Mouse (Mus musculus) layer of hippocampus, adult 9-11 months (tissue): ENCODE results near the gene Thumpd3.

Source experiments
- DNase-seq: peaks from one replicate; pipeline ENCODE4 v3.0.0; 2022

Thumpd3 gene

DNA sequence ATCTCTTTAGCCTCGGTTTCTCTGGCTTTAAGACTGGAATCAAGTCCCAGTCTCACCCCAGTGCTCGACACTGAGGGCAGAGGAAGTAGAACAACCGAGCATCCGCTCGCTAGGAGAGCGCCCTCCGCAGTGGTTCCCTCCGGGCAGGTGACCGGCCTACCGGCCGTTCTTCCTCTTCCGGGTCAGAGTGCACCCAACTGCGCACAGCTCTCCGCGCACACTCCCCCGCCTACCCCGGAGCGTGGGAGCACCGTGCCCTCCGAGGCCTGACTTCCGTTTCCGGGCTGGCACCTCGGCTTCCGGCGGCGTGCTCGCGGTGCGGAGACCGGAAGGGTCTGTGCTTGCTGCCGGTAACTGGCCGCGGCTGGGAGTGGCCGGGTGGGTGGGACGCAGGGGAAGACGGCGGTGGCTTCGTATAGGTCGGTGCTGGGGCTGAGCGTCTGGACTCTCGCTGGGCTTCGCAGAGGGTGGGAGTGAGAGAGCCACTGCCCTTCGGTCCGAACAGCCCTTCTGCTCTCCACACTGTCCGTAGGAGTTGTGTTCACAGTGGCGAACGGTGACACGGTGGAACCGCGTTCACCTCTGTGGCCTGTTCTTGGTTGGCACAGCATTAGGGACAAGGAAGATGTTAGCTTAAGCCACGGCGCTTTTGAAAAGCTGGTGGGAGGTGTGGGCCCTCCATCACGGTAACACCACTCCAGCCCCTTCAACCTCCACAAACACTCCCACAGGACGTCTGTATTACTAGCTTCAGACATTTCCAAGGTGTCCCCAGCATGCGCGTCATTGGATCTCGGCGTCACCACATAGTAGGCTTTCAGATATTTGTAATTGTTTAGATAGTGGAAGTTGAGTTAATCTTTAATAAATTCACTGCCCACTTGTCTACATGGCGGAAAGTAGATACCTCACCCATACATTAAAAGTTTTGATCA, at the start of gene Thumpd3:
TSS of gene Thumpd3 (plus strand) at position 185 of the 935 bp plus-strand sequence.
- DNase-seq: peak; percentile 98

DNA sequence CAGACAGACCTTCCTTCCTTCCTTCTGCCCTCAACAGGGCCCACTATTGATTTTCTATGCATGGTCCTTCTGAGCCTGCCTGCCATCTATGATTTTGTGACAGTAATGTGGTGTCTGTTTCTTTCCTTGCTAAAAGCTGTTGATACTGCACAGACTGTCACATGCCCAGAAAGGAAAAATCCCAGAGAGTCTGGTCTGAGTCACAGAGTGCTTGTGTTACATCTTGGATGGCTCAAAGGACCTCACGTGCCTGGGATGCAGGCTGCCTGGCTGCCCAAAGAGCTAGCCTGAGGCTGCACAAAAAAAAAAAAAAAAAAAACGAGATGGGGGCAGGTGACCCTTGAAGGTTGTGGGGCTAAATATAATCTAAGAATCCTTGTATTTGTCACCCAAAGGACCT, 46.8 kb upstream of the Thumpd3 start:
- no peak for DNase-seq

DNA sequence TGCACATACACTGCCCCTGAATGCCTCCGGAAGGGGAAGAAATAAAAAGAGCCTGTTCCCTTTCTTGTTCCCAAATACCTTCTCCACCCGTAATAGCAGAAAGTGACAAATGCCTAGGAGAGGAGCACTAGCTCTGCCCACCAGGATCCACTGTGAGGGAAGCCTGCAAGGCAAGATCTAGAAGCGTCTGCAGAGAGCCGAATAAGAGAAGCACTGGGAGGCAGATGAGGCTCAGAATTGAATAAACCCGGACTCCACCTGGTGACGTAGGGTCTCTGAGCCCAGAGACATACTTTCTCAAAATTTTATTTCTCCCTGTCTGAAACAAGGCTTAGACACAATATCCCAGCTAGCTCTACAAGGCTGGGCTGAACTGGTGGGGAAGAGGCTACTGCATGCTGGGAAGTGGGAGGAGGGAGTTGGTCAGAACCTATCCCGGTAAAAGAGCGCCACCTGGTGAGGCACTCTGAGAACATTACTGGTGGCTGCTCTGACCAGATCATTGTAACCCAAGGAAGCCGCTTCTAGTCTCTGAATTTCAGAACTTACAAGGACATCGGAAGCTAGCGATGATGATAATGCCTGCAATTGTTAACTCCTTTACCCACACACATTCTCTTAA, 45.2 kb upstream of the Thumpd3 start:
- peak; percentile 88 for DNase-seq

DNA sequence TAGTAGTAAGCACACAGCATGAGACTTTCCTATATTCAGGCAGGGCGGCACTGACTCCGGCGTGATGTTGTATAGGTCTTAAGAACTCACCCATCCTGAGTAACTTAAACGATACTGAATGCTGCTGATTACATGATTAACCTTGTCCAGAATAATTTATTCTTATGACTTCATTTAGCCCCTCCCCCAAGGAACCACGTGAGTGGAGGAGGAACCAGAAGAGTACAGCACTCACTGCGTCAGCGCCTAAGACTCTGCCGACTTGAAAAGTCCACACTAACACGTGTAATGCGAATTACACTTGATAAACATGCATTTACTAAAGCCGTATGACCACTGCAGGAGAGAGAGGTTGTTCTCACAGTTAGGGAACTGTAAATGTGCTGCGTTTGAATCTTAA, 44.3 kb upstream of the Thumpd3 start:
- DNase-seq: no peak

DNA sequence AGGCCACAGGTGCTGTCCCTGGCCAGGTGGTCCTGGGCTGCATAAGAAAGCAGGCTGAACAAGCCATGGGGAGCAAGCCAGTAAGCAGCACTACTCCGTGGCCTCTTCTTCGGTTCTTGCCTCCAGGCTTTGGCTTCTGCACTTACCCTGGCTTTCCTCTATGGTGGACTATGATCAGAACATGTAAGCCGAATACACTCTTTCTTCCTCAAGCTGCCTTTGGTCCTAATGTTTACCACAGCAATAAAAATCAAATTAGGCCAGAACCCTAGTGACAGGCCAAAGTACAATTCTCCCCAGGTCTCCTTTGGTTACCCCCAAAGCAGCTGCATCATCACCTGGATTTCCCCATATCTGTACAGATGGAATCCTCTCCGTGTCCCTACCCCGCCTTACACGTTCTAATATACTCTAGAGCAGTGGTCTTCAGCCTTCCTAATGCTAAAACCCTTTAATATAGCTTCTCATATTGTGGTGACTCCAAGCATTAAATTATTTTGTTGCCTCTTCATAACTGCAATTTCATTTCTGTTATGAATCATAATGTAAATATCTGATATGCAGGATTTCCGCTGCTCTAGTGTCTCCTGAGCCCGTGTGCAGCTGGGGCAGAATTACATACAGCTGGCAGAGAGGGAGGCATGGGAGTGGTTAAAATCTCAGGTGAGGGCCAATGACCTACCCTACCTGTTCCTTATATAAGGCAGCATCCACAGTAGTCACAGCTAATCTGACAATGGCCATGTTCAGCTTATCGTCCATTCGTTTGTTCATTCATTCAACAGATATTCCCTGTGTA, 42.5 kb upstream of the Thumpd3 start:
- no peak for DNase-seq

DNA sequence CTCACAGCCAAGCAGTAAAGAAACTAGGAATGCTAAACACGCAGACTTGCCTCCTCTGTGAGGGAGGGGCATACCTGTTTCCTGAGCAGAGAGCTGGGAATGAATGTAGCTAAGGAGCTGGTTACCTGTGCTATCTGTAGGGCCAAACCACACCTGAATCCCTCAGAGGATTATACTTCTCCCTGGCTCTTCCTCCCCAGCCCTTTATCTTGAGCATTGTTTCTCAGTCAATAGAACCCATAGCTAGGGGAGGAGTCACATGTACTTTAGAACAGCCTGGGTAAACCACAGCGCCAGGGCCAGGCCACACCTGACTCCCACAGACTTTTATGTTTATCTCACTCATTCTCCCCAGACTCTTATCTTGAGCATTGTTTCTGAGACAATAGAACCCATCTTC, 39.2 kb upstream of the Thumpd3 start:
- no peak for DNase-seq

DNA sequence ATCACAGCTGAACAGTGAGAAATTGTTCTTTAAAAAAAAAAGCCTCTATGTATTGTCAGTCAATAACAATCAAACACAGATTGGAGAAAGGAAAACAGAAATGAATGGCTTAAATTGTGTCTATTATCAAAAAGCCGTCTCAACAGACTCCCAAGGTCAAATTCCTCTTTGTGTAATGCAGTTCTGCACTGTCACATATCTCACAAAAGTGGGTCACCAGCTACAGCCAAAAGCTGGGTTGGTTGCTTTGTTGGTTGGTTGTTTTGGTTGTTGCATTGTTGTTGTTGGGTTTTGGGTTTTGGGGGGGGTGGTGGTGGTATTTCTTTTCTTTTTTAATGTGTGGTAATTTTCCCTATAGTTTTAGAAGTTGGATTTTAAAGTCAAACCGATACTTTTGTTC, 34.1 kb upstream of the Thumpd3 start:
- DNase-seq: no peak

DNA sequence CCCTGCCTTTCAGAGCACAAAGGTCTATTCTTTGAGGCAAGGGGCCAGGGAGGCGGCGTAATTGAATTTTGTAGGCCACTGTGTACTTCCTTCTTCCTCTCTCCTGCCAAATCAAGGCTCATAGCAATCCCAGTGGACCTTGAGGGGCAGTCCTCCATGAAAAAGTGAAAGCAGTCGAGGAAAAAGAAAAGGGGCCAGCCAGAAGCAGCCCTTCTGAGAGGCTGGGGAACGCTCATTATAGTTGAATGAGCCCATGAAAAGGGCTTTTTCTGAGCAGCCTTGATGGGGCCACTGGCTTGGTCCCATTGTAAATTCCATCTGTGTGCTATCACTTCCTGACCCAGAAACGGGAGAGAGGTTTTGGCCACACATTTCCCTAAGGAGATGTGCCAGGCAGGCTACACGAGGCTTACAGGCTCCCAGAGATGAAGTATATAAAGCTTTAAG, 33.5 kb upstream of the Thumpd3 start:
- peak; percentile 64 for DNase-seq

DNA sequence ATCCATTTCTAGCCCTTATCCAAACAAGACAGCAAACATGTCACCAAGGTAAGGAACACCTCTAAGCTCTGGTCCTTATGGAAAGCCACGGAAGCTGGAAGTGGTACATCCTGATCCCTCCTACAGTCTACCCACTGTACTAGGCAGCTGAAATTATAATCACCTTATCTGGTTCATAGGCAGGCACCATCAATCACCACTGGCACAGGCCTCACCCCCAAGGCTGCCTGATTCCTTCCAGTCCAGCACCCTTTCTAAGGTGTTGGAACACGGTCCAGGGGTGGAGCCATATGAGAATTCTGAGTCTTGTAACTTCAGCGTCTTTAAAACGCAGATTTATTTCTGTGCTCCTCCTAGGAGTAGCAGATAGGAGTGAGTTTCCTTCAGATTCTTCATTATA, 32.5 kb upstream of the Thumpd3 start:
- DNase-seq: no peak

DNA sequence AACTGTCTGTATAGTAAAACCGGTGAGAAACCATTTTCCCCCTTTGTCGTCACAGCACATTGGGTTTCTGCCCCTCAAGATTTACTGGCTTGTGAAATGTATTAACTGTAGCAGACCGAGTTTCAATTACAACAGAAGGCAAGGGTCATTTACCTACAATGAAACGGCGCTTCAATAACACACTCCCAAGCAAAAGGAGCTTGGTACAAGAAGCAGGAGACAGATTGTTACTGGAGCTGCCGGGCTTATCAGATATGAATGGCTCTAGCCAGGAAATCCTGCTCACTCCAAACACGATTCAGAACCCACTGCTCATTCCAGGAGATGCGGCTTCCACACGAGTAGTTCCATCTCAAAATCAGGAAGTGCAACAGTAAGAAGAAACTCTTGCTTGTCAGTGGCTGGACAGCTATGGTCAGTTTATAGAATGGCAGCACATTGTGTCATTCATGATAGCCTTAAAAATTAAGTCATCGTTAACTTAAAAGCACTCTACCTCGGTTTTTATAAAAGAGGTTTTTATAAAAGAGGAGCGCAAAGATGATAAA, 28.5 kb upstream of the Thumpd3 start:
- DNase-seq: no peak

DNA sequence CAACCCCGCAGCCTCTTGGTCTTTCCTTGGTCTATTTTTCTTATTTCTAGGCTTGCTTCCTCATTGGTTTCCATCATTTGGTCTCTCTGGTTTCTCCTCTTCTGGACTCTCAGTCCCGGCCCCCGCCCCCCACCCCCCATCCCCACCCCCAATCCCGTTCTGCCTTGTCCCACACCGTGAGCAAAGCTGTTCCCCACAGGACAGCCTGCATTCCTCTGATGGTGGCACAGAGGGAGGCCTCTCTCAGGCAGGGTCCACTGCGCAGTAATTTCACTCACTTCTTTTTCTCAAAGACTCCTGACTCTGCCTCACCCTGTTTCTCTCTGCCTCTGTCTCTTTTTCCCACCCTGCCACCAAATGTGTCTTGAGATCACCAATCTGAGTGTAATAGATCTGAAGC, 27.9 kb upstream of the Thumpd3 start:
- DNase-seq: no peak

DNA sequence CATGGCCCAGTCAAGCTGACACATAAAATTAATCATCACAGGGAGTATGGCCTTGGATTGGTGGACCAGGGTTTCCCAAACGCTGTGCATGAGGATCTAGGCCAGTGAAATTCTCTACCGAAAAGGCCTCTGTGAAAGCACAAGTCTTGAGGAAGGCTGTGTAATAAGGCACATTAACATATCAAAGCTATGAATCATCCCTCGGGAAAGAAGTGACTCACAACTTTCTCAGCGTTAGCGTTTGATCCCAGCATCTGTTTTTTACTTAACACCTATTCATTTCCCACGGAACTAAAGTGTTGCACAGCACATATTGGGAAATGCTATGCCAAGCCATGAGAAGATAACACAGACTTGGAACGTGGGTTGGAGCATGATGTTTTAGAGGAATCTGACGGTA, 21.2 kb upstream of the Thumpd3 start:
- peak; percentile 66 for DNase-seq

DNA sequence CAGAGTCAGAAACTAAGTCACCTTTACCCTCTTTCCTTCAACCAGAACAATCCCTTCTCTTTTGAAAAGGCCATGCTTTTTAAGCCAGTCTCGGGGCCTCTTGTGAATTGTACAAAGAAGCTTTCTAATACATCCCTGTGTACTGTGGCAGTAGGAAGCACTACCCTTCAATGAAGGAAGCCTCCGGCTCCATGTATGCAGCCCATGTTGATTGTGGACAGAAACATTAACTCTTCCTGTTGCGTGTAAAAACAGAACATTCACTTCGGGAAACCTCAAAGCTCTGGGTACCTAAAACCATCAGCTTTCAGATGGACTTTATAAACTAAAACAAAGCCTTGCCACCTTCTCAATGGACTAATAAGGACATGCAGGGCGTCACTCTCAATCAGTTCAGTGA, 20.3 kb upstream of the Thumpd3 start:
- DNase-seq: no peak

DNA sequence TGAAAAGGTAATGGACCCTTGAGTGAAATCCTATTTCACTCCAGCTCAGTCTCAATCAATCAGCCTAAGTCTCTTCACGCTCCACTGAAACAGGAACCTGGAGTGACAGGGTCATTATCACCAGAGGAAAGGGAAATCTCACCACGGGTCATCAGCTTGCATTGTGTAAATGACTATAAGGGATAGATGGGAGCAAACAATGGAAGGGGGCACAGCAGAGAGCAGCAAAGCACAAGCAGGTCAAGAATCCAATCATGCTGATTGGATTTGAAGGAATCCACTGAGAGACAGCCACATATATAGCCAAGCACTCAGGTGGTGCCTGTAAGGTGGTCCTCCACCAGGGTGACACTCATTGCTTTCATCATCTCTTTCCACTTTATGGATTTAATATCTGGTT, 18.6 kb upstream of the Thumpd3 start:
- DNase-seq: no peak

DNA sequence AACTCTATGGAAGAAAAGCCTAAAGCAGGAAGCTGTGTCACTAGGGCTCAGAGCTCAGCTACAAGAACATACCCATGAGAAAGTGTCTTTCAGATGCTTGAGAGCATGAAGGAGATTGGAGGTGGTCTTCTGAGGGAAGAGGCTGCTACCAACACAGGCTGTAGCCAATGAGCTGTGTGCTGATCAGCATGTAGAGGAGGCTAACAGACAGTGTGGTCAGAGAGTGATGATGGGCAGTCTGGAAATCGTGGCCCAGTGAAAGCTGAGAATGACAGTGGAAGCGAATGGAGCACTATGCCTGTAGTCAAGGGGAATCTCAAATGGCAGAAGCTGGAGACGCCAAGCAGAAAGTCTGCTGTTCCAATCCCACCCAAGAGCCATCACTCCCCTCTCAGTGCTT, 17.0 kb upstream of the Thumpd3 start:
- no peak for DNase-seq

DNA sequence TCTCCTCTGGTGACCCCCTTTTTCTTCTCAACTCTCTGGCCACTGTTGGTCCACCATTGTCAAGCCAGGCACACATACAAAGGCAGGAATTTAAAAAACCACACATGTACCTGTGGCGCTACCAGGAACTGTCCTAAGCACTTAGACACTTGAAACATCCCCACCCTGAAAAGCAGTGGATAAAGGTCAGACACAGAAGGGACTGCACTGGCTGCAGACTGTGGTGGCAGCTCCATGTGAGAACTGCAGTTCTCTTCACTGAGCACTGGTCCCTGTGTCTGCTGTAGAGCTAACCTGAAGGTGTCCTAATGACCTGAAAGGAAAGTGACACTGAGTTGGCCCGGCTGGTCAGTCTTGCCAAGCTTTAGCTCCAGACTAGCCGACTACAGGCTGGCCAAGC, 15.5 kb upstream of the Thumpd3 start:
- DNase-seq: no peak

DNA sequence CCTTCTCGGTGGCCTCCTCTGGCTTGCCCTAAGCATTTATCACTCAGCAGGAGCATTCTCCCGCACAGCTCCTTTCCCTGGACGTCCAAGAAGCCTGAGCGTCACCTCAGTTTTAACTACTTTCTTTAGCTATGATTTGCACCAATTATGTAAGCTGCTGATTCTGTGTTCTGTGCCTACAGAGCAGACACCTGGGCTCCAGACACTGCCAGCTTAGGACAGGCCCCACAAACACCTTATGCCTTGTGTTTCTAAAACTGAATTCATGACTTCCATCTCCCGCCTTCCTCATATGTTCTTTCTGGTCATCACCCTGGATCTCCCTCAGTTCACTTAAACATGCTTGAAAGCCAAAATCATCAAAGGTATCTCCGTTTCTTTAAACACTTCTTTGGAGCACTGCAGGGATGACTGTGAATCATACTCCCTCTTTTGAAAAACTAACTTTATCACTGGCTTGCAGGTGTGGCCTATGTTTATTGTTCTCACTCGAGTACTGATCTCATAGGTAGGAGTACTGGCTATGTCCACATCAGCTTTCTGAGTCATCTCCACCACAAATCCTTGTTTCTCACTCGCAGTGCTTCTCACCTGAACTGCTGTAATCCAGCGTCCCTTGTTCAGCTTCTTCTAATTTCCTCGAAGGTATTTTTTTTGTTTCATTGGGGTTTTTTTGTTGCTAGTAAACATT, 14.9 kb upstream of the Thumpd3 start:
- no peak for DNase-seq

DNA sequence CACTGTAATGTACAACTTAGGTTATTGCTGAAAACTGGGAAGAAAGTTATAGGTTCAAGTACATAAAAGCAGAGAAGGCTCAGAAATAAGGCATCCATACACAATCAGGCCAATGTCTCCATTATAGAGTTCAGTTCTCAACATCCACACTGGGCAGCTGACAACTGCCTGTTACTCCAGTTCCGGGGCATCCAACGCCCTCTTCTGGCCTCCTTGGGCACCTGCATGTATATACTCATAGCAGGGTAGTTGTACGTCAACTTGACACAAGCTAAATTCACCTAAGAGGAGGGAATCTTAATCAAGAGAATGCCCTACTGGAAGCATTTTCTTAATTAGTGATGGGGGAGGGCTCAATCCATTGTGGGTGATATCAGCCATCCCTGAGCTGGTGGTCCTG, 13.9 kb upstream of the Thumpd3 start:
- DNase-seq: no peak

DNA sequence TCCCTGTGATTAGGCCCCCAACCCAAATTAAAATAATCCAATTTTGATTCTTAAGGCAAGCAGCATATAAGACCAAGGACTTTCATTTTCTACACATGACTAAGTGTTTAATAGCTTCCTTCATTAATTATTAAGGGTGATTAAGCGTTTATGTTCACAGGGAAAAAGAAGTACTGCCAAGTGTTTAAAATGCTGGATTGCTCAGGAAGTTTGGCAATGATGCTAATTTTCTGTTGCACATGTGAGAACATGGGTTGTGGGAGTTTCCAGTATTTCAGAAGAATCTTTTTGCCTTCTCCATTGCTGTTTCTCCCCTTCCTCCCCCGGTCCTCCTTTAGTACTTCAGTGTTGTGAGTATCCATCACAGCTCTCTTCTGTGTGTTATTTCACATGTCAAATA, 12.8 kb upstream of the Thumpd3 start:
- DNase-seq: no peak

DNA sequence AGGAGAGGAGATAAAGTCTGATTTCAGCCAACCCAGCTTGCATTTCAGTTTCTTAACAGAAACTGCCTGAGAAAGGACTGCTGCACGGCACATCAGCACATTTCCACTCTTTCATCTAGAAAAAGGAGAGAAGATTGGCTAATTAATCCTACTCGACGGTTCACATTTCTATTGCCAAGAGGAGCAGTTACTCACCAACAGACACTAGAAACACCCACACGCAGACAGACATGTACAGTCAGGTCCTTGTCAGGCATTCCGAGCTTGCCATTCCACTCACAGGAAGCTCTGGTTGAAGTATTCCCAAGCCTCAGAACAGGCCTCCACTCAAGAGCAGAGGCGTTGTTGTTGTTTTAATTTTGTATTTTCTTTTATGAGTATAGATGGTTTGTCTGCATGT, 11.6 kb upstream of the Thumpd3 start:
- no peak for DNase-seq

DNA sequence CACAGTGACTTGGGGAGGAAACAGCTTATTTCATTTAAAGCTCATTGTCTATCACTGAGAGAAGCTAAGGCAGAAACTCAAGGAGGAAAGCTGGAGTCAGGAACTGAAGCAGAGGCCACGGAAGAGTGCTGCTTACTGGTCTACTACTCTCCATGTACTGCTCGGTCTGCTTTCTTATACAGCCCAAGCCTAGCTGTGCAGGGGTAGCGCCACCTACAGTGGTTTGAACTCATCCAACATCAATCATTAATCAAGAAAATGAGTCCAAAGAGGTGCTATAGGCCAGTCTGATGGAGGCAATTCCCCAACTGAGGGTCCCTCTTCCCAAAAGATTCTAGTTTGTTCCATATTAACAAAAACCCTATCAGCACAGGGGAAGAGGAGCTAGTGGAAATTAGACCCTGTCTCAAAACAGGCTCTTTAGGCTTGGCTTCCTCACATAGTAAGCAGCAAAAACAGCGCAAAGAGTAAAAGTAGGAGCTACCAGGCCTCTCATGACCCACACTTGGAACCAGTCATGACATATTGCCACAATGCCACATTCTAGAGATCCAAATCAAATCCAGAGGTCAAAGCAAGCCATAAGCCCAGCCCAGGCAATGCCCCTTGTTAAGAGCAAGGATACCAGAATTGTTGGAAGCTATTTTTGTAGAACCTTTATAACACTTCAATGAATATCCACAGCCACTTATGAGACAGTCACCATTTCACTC, 9.4 kb upstream of the Thumpd3 start:
- DNase-seq: no peak
